Mouse (Mus musculus): ENCODE measurements around the gene Olfr574. TPM values are rescaled to one million over a fixed set of nuclear protein-coding genes. Genes with fewer than 3 reads are reported as not detected.

Gene Olfr574
- total RNA-seq (2021): not detected
- long read RNA-seq, experiment 1: 0 reads
- long read RNA-seq, experiment 2: 0 reads

GRCm38 (mm10) chr7:102948167-102948566, at the start of gene Olfr574:
TSS of gene Olfr574 (plus strand) at chr7:102948467.
- DNase-seq (ENCODE audit: low spot score): no peak

- DNase-seq (ENCODE audit: low spot score): no peak
Measured at GRCm38 (mm10) chr7:102915261-102915660, 33.0 kb upstream of the Olfr574 start.

- DNase-seq (ENCODE audit: low spot score): no peak
Measured at GRCm38 (mm10) chr7:102916405-102916804, 31.9 kb upstream of the Olfr574 start.

- DNase-seq (ENCODE audit: low spot score): no peak
Measured at GRCm38 (mm10) chr7:102917032-102917875, 31.0 kb upstream of the Olfr574 start, which contains the start of gene Olfr571. TSS of gene Olfr571 (minus strand) at chr7:102917536.

GRCm38 (mm10) chr7:102919632-102920031, 28.6 kb upstream of the Olfr574 start:
- no peak for DNase-seq (ENCODE audit: low spot score)

- DNase-seq (ENCODE audit: low spot score): no peak
Measured at GRCm38 (mm10) chr7:102924109-102924508, 24.2 kb upstream of the Olfr574 start, which contains the start of gene Olfr572. TSS of gene Olfr572 (plus strand) at chr7:102924409.

GRCm38 (mm10) chr7:102927105-102927504, 21.2 kb upstream of the Olfr574 start:
- no peak for DNase-seq (ENCODE audit: low spot score)

- no peak for DNase-seq (ENCODE audit: low spot score)
Measured at GRCm38 (mm10) chr7:102942475-102942874, 5.8 kb upstream of the Olfr574 start, which contains the start of gene Olfr573-ps1. TSS of gene Olfr573-ps1 (minus strand) at chr7:102942575.

GRCm38 (mm10) chr7:102943417-102943816, 4.8 kb upstream of the Olfr574 start:
- DNase-seq (ENCODE audit: low spot score): no peak

- DNase-seq (ENCODE audit: low spot score): no peak
Measured at GRCm38 (mm10) chr7:102950732-102951131, 2.5 kb downstream of the Olfr574 start.

GRCm38 (mm10) chr7:102958137-102958536, 9.9 kb downstream of the Olfr574 start:
- no peak for DNase-seq (ENCODE audit: low spot score)

GRCm38 (mm10) chr7:102958593-102958992, 10.3 kb downstream of the Olfr574 start, which contains the start of gene Olfr575:
TSS of gene Olfr575 (minus strand) at chr7:102958775.
- DNase-seq (ENCODE audit: low spot score): no peak

- no peak for DNase-seq (ENCODE audit: low spot score)
Measured at GRCm38 (mm10) chr7:102962360-102962759, 14.1 kb downstream of the Olfr574 start, which contains the start of gene Olfr576. TSS of gene Olfr576 (plus strand) at chr7:102962660.

- DNase-seq (ENCODE audit: low spot score): no peak
Measured at GRCm38 (mm10) chr7:102974399-102974798, 26.1 kb downstream of the Olfr574 start.

GRCm38 (mm10) chr7:102975843-102976242, 27.6 kb downstream of the Olfr574 start, which contains the start of gene Olfr577:
TSS of gene Olfr577 (minus strand) at chr7:102975943.
- DNase-seq (ENCODE audit: low spot score): no peak

- DNase-seq (ENCODE audit: low spot score): no peak
Measured at GRCm38 (mm10) chr7:102989224-102989623, 41.0 kb downstream of the Olfr574 start, which contains the start of gene Olfr578. TSS of gene Olfr578 (minus strand) at chr7:102989324.

Other genes with a start within 250 kb of the Olfr574 start
- gene Olfr558, start 246.3 kb upstream of the Olfr574 start, total RNA-seq (2021): 1 to 10 TPM in 1 of 2 experiments, under 1 TPM in 1; 0.91 to 1.3 TPM
- not detected for gene Olfr33, start 229.4 kb upstream of the Olfr574 start, total RNA-seq (2021)
- not detected for gene Olfr559, start 221.0 kb upstream of the Olfr574 start, total RNA-seq (2021)
- gene Olfr560, start 189.1 kb upstream of the Olfr574 start, total RNA-seq (2021): not detected
- gene Olfr78, start 189.0 kb upstream of the Olfr574 start, total RNA-seq (2021): under 1 TPM; 0.21 to 0.40 TPM
- gene Olfr561, start 177.2 kb upstream of the Olfr574 start, total RNA-seq (2021): not detected
- gene Olfr564, start 145.0 kb upstream of the Olfr574 start, total RNA-seq (2021): not detected
- gene Olfr566, start 89.7 kb upstream of the Olfr574 start, total RNA-seq (2021): not detected
- not detected for gene Olfr568, start 71.3 kb upstream of the Olfr574 start, total RNA-seq (2021)
- not detected for gene Olfr569, start 57.6 kb upstream of the Olfr574 start, total RNA-seq (2021)
- gene Olfr570, start 53.9 kb upstream of the Olfr574 start, total RNA-seq (2021): not detected
- not detected for gene Olfr571, start 30.9 kb upstream of the Olfr574 start, total RNA-seq (2021)
- not detected for gene Olfr572, start 24.1 kb upstream of the Olfr574 start, total RNA-seq (2021)
- gene Olfr573-ps1, start 5.9 kb upstream of the Olfr574 start, total RNA-seq (2021): not detected
- not detected for gene Olfr575, start 10.3 kb downstream of the Olfr574 start, total RNA-seq (2021)
- not detected for gene Olfr576, start 14.2 kb downstream of the Olfr574 start, total RNA-seq (2021)
- not detected for gene Olfr577, start 27.5 kb downstream of the Olfr574 start, total RNA-seq (2021)
- gene Olfr578, start 40.9 kb downstream of the Olfr574 start, total RNA-seq (2021): not detected
- not detected for gene Olfr582, start 89.6 kb downstream of the Olfr574 start, total RNA-seq (2021)
- not detected for gene Olfr583, start 102.8 kb downstream of the Olfr574 start, total RNA-seq (2021)
- not detected for gene Olfr584, start 133.4 kb downstream of the Olfr574 start, total RNA-seq (2021)
- not detected for gene Olfr585, start 149.3 kb downstream of the Olfr574 start, total RNA-seq (2021)
- not detected for gene Olfr586, start 177.2 kb downstream of the Olfr574 start, total RNA-seq (2021)
- not detected for gene Olfr588-ps1, start 192.4 kb downstream of the Olfr574 start, total RNA-seq (2021)
- gene Olfr589, start 207.9 kb downstream of the Olfr574 start, total RNA-seq (2021): not detected
- gene Olfr591, start 229.9 kb downstream of the Olfr574 start, total RNA-seq (2021): not detected
- gene Olfr592, start 236.3 kb downstream of the Olfr574 start, total RNA-seq (2021): not detected

Measured in gastrocnemius, adult 18-20 months (tissue).